Mouse (Mus musculus) cerebellum, adult 2 months (tissue): ENCODE data around the gene Pgbd5. TPM values are rescaled to one million over a fixed set of nuclear protein-coding genes. Genes with fewer than 3 reads are reported as not detected.

ENCODE experiments used
- DNase-seq, 2 experiments: peaks; one replicate each; pipeline ENCODE4 v3.0.0; 2021
- H3K27ac ChIP-seq: fragments of 200-500 bp; 2 replicates; pipeline ENCODE4 v1.5.1; 2012; ENCODE audit warnings: low read length, control low read depth, inconsistent platforms; ENCODE audit not compliant: insufficient read depth
- H3K27me3 ChIP-seq: fragments of 200-500 bp; 2 replicates; pipeline ENCODE4 v1.6.1; 2012; ENCODE audit warnings: inconsistent platforms, mild to moderate bottlenecking, low read length, moderate library complexity; ENCODE audit not compliant: control insufficient read depth, insufficient read depth
- H3K4me1 ChIP-seq: fragments of 200-500 bp; 2 replicates; pipeline ENCODE4 v1.6.1; 2011; ENCODE audit warnings: low read length; ENCODE audit not compliant: control insufficient read depth, insufficient read depth
- H3K4me3 ChIP-seq: fragments of 200-500 bp; replicated peaks from 2 replicates; pipeline ENCODE3; 2011; ENCODE audit warnings: mild to moderate bottlenecking, low read depth, low read length, control low read depth; ENCODE audit not compliant: insufficient read depth
- CTCF ChIP-seq: fragments of 200-500 bp; IDR thresholded peaks from 2 replicates; pipeline ENCODE4 v1.5.1; 2011; ENCODE audit warnings: low read depth, mild to moderate bottlenecking, control low read depth, low read length, moderate library complexity, borderline replicate concordance; ENCODE audit not compliant: insufficient read depth
- POLR2A ChIP-seq: fragments of 200-500 bp; IDR thresholded peaks from 2 replicates; pipeline ENCODE4 v1.6.1; 2011; ENCODE audit warnings: low read length, control low read depth, borderline replicate concordance; ENCODE audit not compliant: insufficient read depth
- WGBS: fragments of 180-500 bp; shearing (Covaris S2); methylation state at CpG from one replicate; pipeline ENCODE4 v1.1.7; 2018; 5-methylcytosine and 5-hydroxymethylcytosine counted together
- polyA plus RNA-seq: library from polyadenylated mRNA; depleted of rRNA; stranded (reverse); fragments of >200 nt; gene quantifications from 2 replicates; pipeline ENCODE4 v1.2.3, GENCODE M21; 2012

The Pgbd5 gene
- polyA plus RNA-seq, 1 experiment = 142 TPM

- peak; percentile 25 to 31 for DNase-seq
- Histone ChIP-seq H3K27me3 (no peaks in the 10 kb centered on the region), H3K4me3 (no peak overlapping the region), H3K4me1 (peaks cover 11% of the 10 kb centered on the region), H3K27ac (no peak overlapping the region)
- WGBS = 8% methylated on average over 4 of the region's 4 CpGs
- TF ChIP-seq CTCF (no peak), POLR2A (no peak)
These were observed 23.7 kb upstream of the Pgbd5 start for GRCm38 (mm10) chr8:124463111-124463510.

DNA sequence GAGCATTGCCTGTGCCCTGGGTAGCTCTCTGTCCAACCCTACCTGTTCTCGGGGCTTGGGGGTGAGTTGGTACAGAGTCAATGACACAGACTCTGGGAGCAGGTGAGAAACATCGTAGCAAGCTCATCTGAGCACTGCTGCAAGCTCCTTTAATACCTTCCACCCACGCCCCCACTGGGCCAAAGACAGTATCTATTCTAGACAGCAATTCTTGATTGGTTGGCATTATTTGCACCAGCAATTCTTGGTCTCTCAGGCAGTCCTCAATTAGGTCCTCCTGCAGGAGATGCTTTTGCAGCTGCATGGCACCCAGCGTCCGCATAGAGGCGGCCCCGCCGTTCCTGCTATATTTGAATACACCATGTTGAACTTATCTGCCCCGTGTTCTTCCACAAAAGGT, 22.7 kb upstream of the Pgbd5 start:
- no peak for DNase-seq
- H3K27me3 ChIP-seq = no peaks in the 10 kb centered on the region
- H3K4me1 ChIP-seq = peaks cover 11% of the 10 kb centered on the region
- no peak overlapping the region for H3K27ac ChIP-seq
- no peak overlapping the region for H3K4me3 ChIP-seq
- TF ChIP-seq POLR2A = no peak
- no peak for TF ChIP-seq CTCF
- WGBS = 89% methylated on average over 9 of the region's 9 CpGs

GRCm38 (mm10) chr8:124461103-124461502, 21.6 kb upstream of the Pgbd5 start:
- 60% methylated on average over 10 of the region's 10 CpGs for WGBS
- H3K27me3 ChIP-seq = no peaks in the 10 kb centered on the region
- no peak for DNase-seq
- no peak overlapping the region for H3K27ac ChIP-seq
- no peak overlapping the region for H3K4me3 ChIP-seq
- peaks cover 9% of the 10 kb centered on the region for H3K4me1 ChIP-seq
- TF ChIP-seq CTCF (no peak), POLR2A (no peak)

DNA sequence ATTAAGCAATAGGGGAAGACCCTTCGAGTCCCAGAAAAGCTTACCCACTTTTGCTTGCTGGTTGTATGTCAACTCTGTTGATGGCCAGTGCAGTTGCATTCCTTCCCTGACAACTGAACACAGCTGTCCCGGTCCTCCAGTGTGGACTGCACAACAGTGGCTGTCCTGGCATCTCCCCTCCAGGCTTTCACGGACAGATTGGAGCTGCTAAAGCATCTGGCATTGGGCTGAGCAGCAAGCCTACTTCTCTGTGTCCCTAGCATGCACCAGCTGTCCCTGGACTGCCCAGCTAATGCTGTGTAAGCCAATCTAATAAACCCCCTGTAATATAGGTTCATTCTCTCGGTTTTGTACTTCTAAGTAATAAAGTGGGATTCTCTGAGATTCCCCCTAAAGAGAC, 21.2 kb upstream of the Pgbd5 start:
- 52% methylated on average over 4 of the region's 4 CpGs for WGBS
- Histone ChIP-seq H3K4me3 (no peak overlapping the region), H3K27me3 (no peaks in the 10 kb centered on the region), H3K27ac (no peak overlapping the region), H3K4me1 (peaks cover 7% of the 10 kb centered on the region)
- no peak for DNase-seq
- no peak for TF ChIP-seq POLR2A
- no peak for TF ChIP-seq CTCF

DNA sequence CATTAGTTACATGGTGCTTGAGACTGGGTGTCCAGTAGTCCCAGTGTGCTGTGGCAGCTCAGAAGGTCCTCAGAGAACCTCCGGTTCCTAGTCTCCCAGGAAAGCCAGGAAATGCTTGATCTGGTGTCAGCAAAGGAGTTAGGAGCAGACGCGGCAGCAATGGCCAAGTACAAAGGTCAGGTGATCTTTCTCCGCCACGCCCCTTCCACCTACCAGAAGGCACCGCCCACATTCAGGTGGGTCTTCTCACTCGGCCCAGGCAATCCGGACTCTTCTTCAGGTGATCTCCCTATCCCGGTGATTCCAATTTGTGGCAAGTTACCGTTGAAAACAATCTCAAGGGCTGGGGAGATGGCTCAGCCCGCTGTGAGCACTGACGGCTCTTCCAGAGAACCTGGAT, 20.2 kb upstream of the Pgbd5 start:
- no peak for TF ChIP-seq CTCF
- no peak for TF ChIP-seq POLR2A
- peaks cover 7% of the 10 kb centered on the region for H3K4me1 ChIP-seq
- H3K27ac ChIP-seq = no peak overlapping the region
- no peak overlapping the region for H3K4me3 ChIP-seq
- 59% methylated on average over 12 of the region's 12 CpGs for WGBS
- DNase-seq = no peak
- no peaks in the 10 kb centered on the region for H3K27me3 ChIP-seq

DNA sequence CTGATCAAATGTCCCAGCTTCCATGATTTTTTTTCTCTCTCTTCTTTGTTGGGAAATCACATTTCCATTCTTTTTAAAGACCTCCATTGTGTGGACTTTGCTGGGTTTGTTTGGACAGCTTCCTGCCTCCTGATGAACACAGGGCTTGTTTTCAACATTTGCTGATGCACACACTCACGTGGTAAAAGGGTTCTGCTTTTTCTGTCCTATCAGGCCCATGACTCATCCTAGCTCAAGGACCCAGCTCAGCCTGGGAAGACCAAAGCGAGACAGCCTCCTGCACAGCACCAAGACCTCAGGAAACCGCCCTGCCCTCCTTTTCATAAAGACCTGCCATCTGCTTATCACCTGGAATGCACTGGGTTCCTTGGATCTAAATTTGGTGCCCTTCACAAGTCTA, 15.9 kb upstream of the Pgbd5 start:
- WGBS = 29% methylated on average over 3 of the region's 3 CpGs
- H3K4me3 ChIP-seq = no peak overlapping the region
- TF ChIP-seq POLR2A (no peak), CTCF (no peak)
- peak overlapping the region; percentile 2; the same call in 1 of the 2 replicates for H3K27ac ChIP-seq
- no peaks in the 10 kb centered on the region; the same call in 1 of the 2 replicates for H3K4me1 ChIP-seq
- peak; percentile 19 to 48 for DNase-seq
- no peaks in the 10 kb centered on the region for H3K27me3 ChIP-seq

- TF ChIP-seq POLR2A (no peak), CTCF (peak; percentile 33; the same call in 1 of the 2 replicates)
- WGBS = 88% methylated on average over 8 of the region's 8 CpGs
- DNase-seq = no peak
These were observed 10.9 kb upstream of the Pgbd5 start for GRCm38 (mm10) chr8:124450192-124450895.

More at GRCm38 (mm10) chr8:124450192-124450895, 10.9 kb upstream of the Pgbd5 start:
- H3K4me3 ChIP-seq = no peak overlapping the region
- no peaks in the 10 kb centered on the region for H3K27me3 ChIP-seq
- no peak overlapping the region for H3K27ac ChIP-seq
- no peaks in the 10 kb centered on the region; the same call in 1 of the 2 replicates for H3K4me1 ChIP-seq
